Mouse (Mus musculus) cerebellum, adult 2 months (tissue): ENCODE data around the gene Tsc22d1.

Experiments used
- CTCF ChIP-seq: fragments of 200-500 bp; IDR thresholded peaks from 2 replicates; pipeline ENCODE4 v1.5.1; 2011; ENCODE audit warnings: low read depth, mild to moderate bottlenecking, control low read depth, low read length, moderate library complexity, borderline replicate concordance; ENCODE audit not compliant: insufficient read depth
- POLR2A ChIP-seq: fragments of 200-500 bp; IDR thresholded peaks from 2 replicates; pipeline ENCODE4 v1.6.1; 2011; ENCODE audit warnings: low read length, control low read depth, borderline replicate concordance; ENCODE audit not compliant: insufficient read depth

DNA sequence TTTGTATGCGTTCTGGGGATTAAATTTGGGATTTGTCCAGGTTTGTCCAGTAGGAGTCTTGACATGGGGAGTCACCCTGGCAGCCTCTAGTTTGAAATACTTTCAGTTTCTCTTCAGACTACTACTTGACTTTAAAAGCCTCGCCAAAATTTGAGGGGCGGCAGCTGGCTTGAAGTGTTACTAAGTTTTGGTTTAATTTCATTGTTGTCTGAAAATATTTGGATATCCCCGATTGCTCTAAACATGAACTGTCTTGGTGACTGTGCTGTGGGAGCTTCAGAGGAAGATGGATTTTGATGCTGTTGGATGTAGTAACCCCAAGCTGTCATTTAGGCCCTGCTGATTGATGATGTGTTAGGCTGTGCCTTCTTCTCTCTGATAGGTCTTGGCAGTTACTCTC lies 34.2 kb downstream of the Tsc22d1 start:
- TF ChIP-seq CTCF (no peak), POLR2A (no peak)
